Mouse (Mus musculus): ENCODE data around the gene Nelfe.

The Nelfe gene

GRCm38 (mm10) chr17:34847192-34847591 is 3.0 kb upstream of the Nelfe start:
- no peak for DNase-seq (ENCODE audit: low spot score)

GRCm38 (mm10) chr17:34847615-34848014 is 2.6 kb upstream of the Nelfe start:
- no peak for DNase-seq (ENCODE audit: low spot score)

GRCm38 (mm10) chr17:34850517-34851125 is 430 bp downstream of the Nelfe start:
- no peak for DNase-seq (ENCODE audit: low spot score)

- no peak for DNase-seq (ENCODE audit: low spot score)
Observed at GRCm38 (mm10) chr17:34853511-34853910, 3.3 kb downstream of the Nelfe start.

GRCm38 (mm10) chr17:34854761-34855160 is 4.6 kb downstream of the Nelfe start:
- no peak for DNase-seq (ENCODE audit: low spot score)

GRCm38 (mm10) chr17:34855825-34856224 is 5.6 kb downstream of the Nelfe start:
- no peak for DNase-seq (ENCODE audit: low spot score)

GRCm38 (mm10) chr17:34858670-34859069 is 8.5 kb downstream of the Nelfe start:
- no peak for DNase-seq (ENCODE audit: low spot score)

GRCm38 (mm10) chr17:34860514-34860913 is 10.3 kb downstream of the Nelfe start:
- no peak for DNase-seq (ENCODE audit: low spot score)

GRCm38 (mm10) chr17:34861704-34862415 is 11.7 kb downstream of the Nelfe start:
- no peak for DNase-seq (ENCODE audit: low spot score)

- no peak for DNase-seq (ENCODE audit: low spot score)
Observed at GRCm38 (mm10) chr17:34862416-34863081, 12.4 kb downstream of the Nelfe start, which contains the start of gene Cfb. Gene Cfb, minus strand, starts transcription at chr17:34862518.

- DNase-seq (ENCODE audit: low spot score): no peak
Observed at GRCm38 (mm10) chr17:34865981-34866380, 15.8 kb downstream of the Nelfe start.

- no peak for DNase-seq (ENCODE audit: low spot score)
Observed at GRCm38 (mm10) chr17:34874321-34874720, 24.1 kb downstream of the Nelfe start.

- DNase-seq (ENCODE audit: low spot score): no peak
Observed at GRCm38 (mm10) chr17:34879336-34879879, 29.2 kb downstream of the Nelfe start, which contains the start of gene Zbtb12. Gene Zbtb12, plus strand, starts transcription at chr17:34879483.

GRCm38 (mm10) chr17:34881166-34881565 is 31.0 kb downstream of the Nelfe start:
- DNase-seq (ENCODE audit: low spot score): no peak

GRCm38 (mm10) chr17:34881683-34882310 is 31.6 kb downstream of the Nelfe start, which contains the start of gene Gm20547:
Gene Gm20547, minus strand, starts transcription at chr17:34882042.
- no peak for DNase-seq (ENCODE audit: low spot score)

GRCm38 (mm10) chr17:34883332-34883731 is 33.1 kb downstream of the Nelfe start:
- no peak for DNase-seq (ENCODE audit: low spot score)

GRCm38 (mm10) chr17:34884704-34885103 is 34.5 kb downstream of the Nelfe start:
- DNase-seq (ENCODE audit: low spot score): no peak

- DNase-seq (ENCODE audit: low spot score): no peak
Observed at GRCm38 (mm10) chr17:34885615-34886014, 35.4 kb downstream of the Nelfe start.

GRCm38 (mm10) chr17:34887942-34888341 is 37.8 kb downstream of the Nelfe start:
- DNase-seq (ENCODE audit: low spot score): no peak

- no peak for DNase-seq (ENCODE audit: low spot score)
Observed at GRCm38 (mm10) chr17:34890074-34890743, 40.0 kb downstream of the Nelfe start.

- DNase-seq (ENCODE audit: low spot score): no peak
Observed at GRCm38 (mm10) chr17:34891377-34891776, 41.2 kb downstream of the Nelfe start.
